Mouse (Mus musculus) thymus, postnatal 0 days (tissue): Measurements from ENCODE around the gene Utrn. TPM values are rescaled to one million over a fixed set of nuclear protein-coding genes. Genes with fewer than 3 reads are reported as not detected.

Experiments
- DNase-seq: peaks from one replicate; pipeline ENCODE4 v3.0.0-alpha.2; 2015; ENCODE audit warnings: low spot score
- polyA plus RNA-seq: library from polyadenylated mRNA; unstranded; fragments of >200 nt; fragmentation: Nextera tagmentation; extraction: Ambion mirVana; gene quantifications from 2 replicates; pipeline ENCODE4 v1.2.1, GENCODE M21; 2015

The Utrn gene
- polyA plus RNA-seq, result 54.3 and 84.8 TPM in 2 replicates

- DNase-seq, result peak; percentile 53
These were observed at the start of gene Utrn for GRCm38 (mm10) chr10:12869029-12869671. TSS of gene Utrn (minus strand) at chr10:12869365.

DNA sequence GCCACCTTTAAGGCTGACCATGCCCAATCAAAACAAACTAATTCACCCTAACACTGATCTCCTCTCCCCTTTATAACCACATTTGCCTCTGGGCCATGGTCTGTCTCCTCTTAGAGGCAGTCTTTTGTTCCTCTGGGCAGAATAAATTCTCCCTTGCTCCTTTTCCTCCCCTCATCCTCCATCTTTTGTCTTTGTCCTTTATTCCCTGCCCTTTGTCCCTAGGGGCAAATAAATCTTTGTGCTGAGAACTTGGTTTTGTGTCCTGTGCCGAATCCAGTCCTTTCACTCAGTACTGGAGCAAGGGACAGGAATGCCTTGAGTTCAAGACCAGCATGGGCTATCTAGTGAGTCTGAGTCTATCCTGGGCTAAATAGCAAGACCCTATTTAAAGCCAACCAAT is 48.5 kb upstream of the Utrn start:
- no peak for DNase-seq

DNA sequence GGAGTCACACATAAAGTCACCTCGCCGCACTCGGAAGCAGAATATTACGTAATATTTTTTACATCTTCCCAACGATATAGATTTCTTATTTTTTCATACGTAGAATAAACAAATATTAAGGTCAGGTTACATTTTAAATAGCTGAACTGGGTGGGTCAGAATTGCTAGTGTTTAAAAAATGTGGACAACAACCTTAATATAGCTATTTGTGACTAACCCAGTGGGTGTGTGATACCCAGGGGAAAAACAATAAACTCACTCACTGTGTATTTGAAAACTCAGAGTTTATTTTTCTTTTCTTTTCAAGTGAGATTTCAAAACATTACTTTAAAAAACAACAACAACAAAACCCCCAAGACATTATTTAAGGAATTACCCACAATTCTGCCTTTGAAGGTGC is 47.2 kb upstream of the Utrn start:
- DNase-seq, result no peak

GRCm38 (mm10) chr10:12915826-12916225 is 46.7 kb upstream of the Utrn start:
- DNase-seq, result no peak

DNA sequence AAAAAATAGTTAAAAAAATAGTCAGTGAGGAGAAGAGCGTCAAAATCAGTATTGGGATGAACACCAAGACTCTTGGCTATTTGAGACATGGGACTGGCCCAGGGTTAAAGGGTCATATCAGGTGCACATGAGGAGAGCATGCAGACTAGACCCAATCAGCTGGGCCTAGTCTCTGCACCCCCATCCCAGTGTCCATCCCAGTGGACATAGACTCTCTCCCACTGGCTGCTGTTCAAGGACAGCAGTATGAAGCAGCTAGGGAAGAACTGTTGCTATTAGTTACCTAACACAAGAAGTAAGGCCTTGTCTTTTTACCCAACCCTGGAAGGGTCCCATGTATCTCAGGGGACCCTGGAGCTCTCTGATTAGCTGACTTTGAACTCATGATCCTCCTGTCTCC is 45.0 kb upstream of the Utrn start:
- DNase-seq, result no peak

GRCm38 (mm10) chr10:12911981-12912530 is 42.9 kb upstream of the Utrn start:
- peak; percentile 20 for DNase-seq

- DNase-seq, result no peak
These were observed 42.3 kb upstream of the Utrn start for GRCm38 (mm10) chr10:12911451-12911850.

DNA sequence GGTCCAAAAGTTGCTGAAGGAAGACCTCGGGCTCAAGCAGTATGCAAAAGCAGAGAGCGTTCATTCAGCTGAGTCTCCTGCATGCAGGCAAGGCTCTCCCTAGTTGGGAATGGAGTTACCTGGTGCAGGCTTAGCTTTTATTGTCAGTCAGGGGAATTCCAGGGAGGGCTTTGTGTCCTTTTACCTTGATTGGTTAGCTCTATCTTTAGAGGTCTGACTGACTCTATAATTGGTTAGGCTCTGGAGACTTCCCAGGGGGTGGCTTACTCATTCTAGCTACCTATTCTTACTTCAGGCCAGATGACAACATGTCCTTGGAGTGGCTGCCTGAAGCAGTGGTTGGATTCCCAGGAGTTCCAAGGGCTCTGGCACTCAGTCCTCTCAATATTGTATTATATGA is 40.7 kb upstream of the Utrn start:
- DNase-seq, result no peak

GRCm38 (mm10) chr10:12909179-12909578 is 40.0 kb upstream of the Utrn start:
- no peak for DNase-seq

DNA sequence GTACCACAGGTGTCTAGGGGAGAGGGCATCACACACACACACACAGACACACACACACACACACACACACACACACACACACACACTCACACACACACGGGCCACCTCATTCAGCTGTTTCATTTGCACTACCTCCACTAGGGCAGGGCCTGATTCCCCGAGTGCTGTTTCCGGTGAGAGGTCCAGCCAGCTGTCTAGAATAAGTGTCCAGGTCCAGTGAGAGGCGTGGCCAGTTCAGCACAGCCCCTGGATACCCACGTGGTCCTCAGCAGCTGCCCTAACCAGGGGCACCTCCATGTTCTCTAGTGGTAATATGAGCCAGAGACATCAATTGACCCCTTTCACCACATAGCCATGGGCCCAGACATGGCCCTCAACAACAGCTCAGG is 35.0 kb upstream of the Utrn start:
- DNase-seq, result no peak

GRCm38 (mm10) chr10:12903440-12904139 is 34.4 kb upstream of the Utrn start:
- DNase-seq, result no peak

DNA sequence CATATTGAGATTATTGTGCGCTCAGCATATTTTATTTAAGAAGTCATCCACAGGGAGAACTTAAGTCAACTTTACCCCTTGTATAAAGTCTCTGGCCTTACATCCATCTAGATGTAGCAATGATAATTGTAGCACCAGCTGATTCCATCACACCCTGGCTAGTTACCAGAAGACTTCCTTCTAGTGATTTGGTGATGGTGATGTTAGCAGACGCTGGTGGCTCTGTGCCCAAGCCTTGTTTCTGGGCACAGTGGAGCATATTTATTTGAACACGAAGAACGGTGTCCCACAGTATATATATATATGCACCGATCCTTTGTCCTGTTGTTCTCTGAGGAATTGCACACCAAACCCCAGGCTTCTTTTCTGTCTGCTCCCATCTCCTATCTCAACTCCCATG is 30.7 kb upstream of the Utrn start:
- DNase-seq, result no peak

GRCm38 (mm10) chr10:12893339-12893738 is 24.2 kb upstream of the Utrn start:
- no peak for DNase-seq

- no peak for DNase-seq
These were observed 19.2 kb upstream of the Utrn start for GRCm38 (mm10) chr10:12888373-12888772.

DNA sequence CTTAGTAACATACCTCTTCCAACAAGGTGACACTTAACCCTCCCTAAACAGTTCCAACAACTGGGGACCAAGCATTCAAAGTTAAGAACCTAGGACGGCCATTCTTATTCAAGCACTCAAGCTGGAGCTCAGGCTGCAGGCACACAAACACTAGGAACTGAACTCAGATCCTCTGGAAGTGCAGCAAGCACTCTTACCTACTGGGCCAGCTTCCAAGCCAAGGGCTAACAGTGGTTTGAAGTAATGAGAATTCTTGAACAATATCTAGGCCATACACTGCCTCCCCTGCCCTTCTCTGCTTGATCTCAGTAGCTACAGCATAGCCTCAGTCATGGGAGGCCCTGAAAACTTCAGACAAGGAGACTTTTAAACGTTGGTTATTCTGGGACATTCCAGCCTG is 18.6 kb upstream of the Utrn start:
- no peak for DNase-seq

- no peak for DNase-seq
These were observed 15.3 kb upstream of the Utrn start for GRCm38 (mm10) chr10:12884308-12884948.

DNA sequence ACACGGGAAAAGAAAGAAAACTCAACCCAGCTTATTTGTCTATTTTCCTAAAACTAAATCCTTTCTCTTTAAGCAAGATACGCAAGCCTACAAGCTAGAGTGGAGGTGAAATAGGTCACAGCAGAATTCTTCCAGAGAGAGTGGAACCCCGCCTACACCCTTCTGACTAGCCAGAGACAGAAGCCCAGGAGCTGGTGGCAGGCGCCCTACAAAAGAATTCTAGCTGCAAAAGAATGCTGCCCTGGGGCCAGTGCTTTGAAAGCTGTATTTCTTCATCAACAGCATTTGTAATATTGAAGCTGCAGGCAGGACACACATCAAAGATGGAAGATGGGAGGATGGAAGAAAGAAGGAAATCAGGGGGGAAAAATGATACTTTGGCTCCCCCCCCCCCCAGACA is 12.7 kb upstream of the Utrn start:
- DNase-seq, result no peak

DNA sequence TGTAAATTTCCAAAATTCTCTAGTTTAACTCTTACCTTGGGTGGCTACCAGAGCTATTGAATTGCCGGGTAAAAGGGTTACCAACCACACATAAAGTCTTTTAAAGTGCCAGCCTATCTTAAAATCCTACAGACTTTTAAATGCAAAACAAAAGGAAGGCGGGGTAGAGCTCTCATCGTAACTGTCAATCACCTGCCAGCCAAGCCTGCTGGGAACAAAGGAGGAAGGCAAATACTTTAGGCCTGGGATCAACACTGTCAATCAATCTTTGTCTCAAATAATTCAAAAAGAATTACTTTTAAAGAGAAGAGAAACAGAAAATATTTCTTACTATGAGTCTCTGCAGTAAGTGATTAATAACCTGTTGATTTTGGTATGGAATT is 10.1 kb upstream of the Utrn start:
- no peak for DNase-seq

- no peak for DNase-seq
These were observed 9.6 kb upstream of the Utrn start for GRCm38 (mm10) chr10:12878661-12879312.

DNA sequence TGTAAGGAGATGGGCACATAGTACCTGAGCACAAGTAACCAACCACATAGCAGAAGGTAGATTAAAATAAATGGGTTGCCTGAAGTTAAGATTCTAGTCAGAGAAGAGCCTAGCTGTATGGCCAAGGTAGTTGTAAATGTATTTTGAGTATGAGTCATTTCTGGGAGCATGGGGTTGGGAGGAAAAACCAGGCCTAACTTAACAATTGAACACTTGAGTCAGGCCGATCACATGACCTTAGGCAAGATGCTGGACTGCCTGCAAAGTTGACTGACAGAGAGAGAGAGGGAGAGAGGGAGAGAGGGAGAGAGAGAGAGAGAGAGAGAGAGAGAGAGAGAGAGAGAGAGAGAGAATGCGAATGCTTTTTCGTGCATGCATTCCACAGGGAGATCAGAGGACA is 7.3 kb upstream of the Utrn start:
- no peak for DNase-seq

GRCm38 (mm10) chr10:12875410-12875809 is 6.2 kb upstream of the Utrn start:
- no peak for DNase-seq
